Mouse (Mus musculus) CH12.LX (cell line): ENCODE measurements around the gene Lypd4.

Source experiments
- CHD1 ChIP-seq: IDR thresholded peaks from 2 replicates; pipeline ENCODE4 v1.6.1; 2012; ENCODE audit warnings: low read depth, low read length, improper control_type of control experiment, inconsistent platforms
- CTCF ChIP-seq, 2 experiments: IDR thresholded peaks in 1 of 2; conservative IDR thresholded peaks in 1 of 2; 2 replicates each; pipeline ENCODE4 v1.5.1; 2011 to 2012; ENCODE audit warnings: low read depth in 2 of 2, low read length in 2 of 2, improper control_type of control experiment in 1 of 2, inconsistent platforms in 1 of 2, mild to moderate bottlenecking in 1 of 2, moderate library complexity in 1 of 2
- EP300 ChIP-seq: IDR thresholded peaks from 2 replicates; pipeline ENCODE4 v1.6.1; 2011; ENCODE audit warnings: low read length, improper control_type of control experiment
- GABPA ChIP-seq: IDR thresholded peaks from 2 replicates; pipeline ENCODE4 v1.6.1; 2012; ENCODE audit warnings: low read depth, low read length, improper control_type of control experiment, inconsistent platforms; ENCODE audit not compliant: insufficient replicate concordance
- NRF1 ChIP-seq: IDR thresholded peaks from 2 replicates; pipeline ENCODE4 v1.6.1; 2014; ENCODE audit warnings: low read depth, mild to moderate bottlenecking, inconsistent platforms, low read length, improper control_type of control experiment, moderate library complexity

- TF ChIP-seq EP300 (no peak), GABPA (no peak), CTCF (conservative IDR thresholded peaks at IDR 0.05 in 1 of 2, IDR thresholded peaks at IDR 0.05 in 1 of 2; ENCODE audit: low read depth in 2 of 2, low read length in 2 of 2) (no peak), NRF1 (no peak), CHD1 (no peak)
Measured at GRCm38 (mm10) chr7:24864156-24864555, 5.6 kb downstream of the Lypd4 start.
